Mouse (Mus musculus) intestine, embryonic 16.5 days (tissue): ENCODE results near the gene Cyp2d34. TPM values are rescaled to one million over a fixed set of nuclear protein-coding genes. Genes with fewer than 3 reads are reported as not detected.

Experiments used
- ATAC-seq: fragments of 200-750 bp; cut with Nextera tagmentation; 2 replicates; pipeline ENCODE4 v1.8.0; 2017; ENCODE audit warnings: moderate TSS enrichment, moderate library complexity
- H3K27ac ChIP-seq: fragments of 300-500 bp; sonication (generic); 2 replicates; pipeline ENCODE4 v1.5.1; 2014; ENCODE audit warnings: mild to moderate bottlenecking, low read length
- H3K27me3 ChIP-seq: fragments of 300-500 bp; sonication (generic); replicated peaks from 2 replicates; pipeline ENCODE4 v1.6.1; 2014; ENCODE audit warnings: low read length, control low read depth, mixed read lengths; ENCODE audit not compliant: control insufficient read depth, insufficient read depth
- H3K36me3 ChIP-seq: fragments of 300-500 bp; sonication (generic); 2 replicates; pipeline ENCODE4 v1.6.1; 2014; ENCODE audit warnings: low read length, control low read depth; ENCODE audit not compliant: control insufficient read depth, insufficient read depth
- H3K4me1 ChIP-seq: fragments of 300-500 bp; sonication (generic); 2 replicates; pipeline ENCODE4 v1.6.1; 2014; ENCODE audit warnings: low read length, control low read depth, mixed read lengths; ENCODE audit not compliant: control insufficient read depth, insufficient read depth
- H3K4me2 ChIP-seq: fragments of 300-500 bp; sonication (generic); 2 replicates; pipeline ENCODE4 v1.6.1; 2014; ENCODE audit warnings: low read depth, low read length, control low read depth
- H3K4me3 ChIP-seq: fragments of 300-500 bp; sonication (generic); 2 replicates; pipeline ENCODE4 v1.5.1; 2014; ENCODE audit warnings: mild to moderate bottlenecking, low read length
- H3K9ac ChIP-seq: fragments of 300-500 bp; sonication (generic); 2 replicates; pipeline ENCODE4 v1.6.1; 2014; ENCODE audit warnings: low read depth, low read length
- H3K9me3 ChIP-seq: fragments of 300-500 bp; sonication (generic); 2 replicates; pipeline ENCODE4 v1.6.1; 2016; ENCODE audit warnings: low read length, control low read depth; ENCODE audit not compliant: control insufficient read depth
- WGBS: fragments of 180-500 bp; shearing (Covaris S2); extraction: QIAGEN DNeasy Blood & Tissue Kit; methylation state at CpG from one replicate; pipeline ENCODE4 v1.1.7; 2014; 5-methylcytosine and 5-hydroxymethylcytosine counted together
- polyA plus RNA-seq: library from polyadenylated mRNA; unstranded; fragments of >200 nt; fragmentation: Nextera tagmentation; extraction: Ambion mirVana; gene quantifications from 2 replicates; pipeline ENCODE4 v1.2.1, GENCODE M21; 2015

Gene Cyp2d34
- polyA plus RNA-seq, result 0.18 TPM in 1 of 2 replicates, not detected in the other

DNA sequence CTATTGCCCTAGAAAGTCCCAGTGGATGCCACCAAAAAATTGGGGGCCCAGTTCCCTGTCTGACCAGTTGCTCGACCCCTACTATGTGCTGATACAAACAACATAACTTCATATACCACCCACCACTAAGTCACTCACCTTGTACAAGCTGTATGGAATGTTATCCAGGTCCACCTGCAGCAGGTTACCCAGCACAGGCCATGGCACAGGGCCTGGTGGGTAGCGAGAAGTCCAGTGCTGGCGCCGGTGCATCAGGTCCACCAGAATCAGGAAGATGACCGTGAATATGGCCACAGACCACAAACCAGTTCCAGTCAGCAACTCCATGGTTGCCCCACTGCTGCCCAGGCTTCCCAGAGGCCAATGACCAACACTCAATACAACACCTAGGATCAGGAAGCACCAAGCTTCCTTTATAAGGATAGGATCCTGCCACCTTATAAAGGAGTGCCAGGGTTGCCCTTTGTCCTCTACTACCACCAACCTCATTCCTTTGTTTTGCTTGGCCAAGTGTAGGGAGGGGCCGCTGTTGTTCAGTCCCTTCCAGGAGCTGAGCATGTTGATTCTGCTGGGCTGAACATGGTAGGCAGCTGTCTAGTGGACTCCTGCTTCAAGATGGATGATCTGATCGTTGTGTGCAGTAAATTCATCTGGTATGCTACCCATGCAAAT is at the start of gene Cyp2d34:
TSS of gene Cyp2d34 (minus strand) at position 416 of the 672 bp plus-strand sequence.
- H3K4me3 ChIP-seq, result no peak within 1 kb of the TSS
- no peak within 1 kb of the TSS for H3K9ac ChIP-seq
- H3K4me2 ChIP-seq, result no peak within 1 kb of the TSS
- no peaks in the 10 kb centered on the region for H3K9me3 ChIP-seq
- ATAC-seq, result 0 out of 2 replicates have a peak, but pooled peaks have one; percentile 5
- H3K27me3 ChIP-seq, result no peaks in the 10 kb centered on the region
- H3K4me1 ChIP-seq, result 0 out of 2 replicates have a peak, but pooled peaks cover 2% of the 10 kb centered on the region
- no peaks in the 10 kb centered on the region for H3K36me3 ChIP-seq
- 87% methylated on average over 7 of the region's 7 CpGs for WGBS
- H3K27ac ChIP-seq, result no peak within 1 kb of the TSS

DNA sequence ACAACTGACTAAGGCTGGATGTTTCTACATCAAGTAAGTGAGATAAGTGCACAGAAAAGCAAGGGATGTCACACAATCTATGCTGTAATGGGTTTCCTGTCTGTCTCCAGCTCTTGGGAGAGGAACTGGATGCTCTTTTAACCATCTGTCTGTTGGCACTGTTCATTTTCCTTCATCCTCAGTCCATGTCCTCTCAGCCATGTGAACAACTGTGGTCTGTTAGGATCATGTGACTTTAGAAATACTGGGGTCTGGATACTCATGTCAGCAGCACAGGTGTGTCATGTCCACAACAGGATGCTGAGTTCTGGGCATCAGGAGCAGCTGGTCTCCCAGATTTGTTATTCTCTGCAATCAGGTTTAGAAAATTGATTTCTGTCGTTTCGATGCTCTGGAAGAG is 35.6 kb upstream of the Cyp2d34 start:
- no peaks in the 10 kb centered on the region for H3K4me1 ChIP-seq
- no peaks in the 10 kb centered on the region for H3K36me3 ChIP-seq
- no peak overlapping the region for H3K27ac ChIP-seq
- no peak overlapping the region for H3K4me3 ChIP-seq
- no peak for ATAC-seq
- WGBS, result 63% methylated on average over 2 of the region's 2 CpGs
- H3K4me2 ChIP-seq, result no peak overlapping the region
- no peaks in the 10 kb centered on the region for H3K9me3 ChIP-seq
- H3K9ac ChIP-seq, result no peak overlapping the region
- H3K27me3 ChIP-seq, result 0 out of 2 replicates have a peak, but pooled peaks cover 2% of the 10 kb centered on the region

DNA sequence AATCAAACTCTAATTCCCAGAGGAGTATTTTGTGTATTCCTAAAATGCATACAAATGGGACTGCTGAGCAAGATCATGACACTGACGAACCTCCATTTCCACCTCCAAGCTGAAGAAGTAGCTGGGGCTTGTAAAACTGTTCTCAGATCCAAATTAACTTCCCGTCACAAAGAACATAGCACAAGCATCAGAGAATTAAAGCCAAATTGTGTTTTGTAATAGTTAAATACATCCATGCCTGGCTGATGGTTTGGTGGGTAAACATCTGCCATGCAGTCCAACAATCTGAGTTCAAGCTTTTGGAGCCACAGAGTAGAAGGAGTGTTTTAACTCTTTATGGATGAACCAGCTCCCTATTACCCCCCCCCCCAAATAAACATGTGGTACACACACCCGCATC is 23.6 kb upstream of the Cyp2d34 start:
- no peaks in the 10 kb centered on the region for H3K36me3 ChIP-seq
- H3K4me2 ChIP-seq, result no peak overlapping the region
- no peak overlapping the region for H3K9ac ChIP-seq
- WGBS, result 83% methylated on average over 3 of the region's 3 CpGs
- H3K27ac ChIP-seq, result no peak overlapping the region
- no peak for ATAC-seq
- H3K27me3 ChIP-seq, result no peaks in the 10 kb centered on the region
- H3K4me3 ChIP-seq, result no peak overlapping the region
- H3K9me3 ChIP-seq, result no peaks in the 10 kb centered on the region
- H3K4me1 ChIP-seq, result no peaks in the 10 kb centered on the region

DNA sequence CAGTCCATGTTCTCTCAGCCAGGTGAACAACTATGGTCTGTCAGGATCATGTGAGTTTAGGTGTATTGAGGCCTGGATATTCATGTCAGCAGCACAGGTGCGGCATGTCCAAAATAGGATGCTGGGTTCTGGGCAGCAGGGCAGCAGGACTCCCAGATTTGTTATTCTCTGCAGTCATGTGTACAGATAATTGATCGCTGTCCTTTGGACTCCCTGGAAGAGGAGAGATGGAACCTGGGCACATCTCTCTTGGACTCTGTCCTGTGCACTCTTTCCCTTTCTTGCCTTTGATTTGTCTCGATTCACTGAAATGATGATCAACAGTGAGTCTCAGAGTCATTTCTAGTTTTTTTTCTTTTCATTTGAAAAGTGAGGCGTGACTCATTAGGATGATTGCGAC is 23.0 kb upstream of the Cyp2d34 start:
- 90% methylated on average over 5 of the region's 5 CpGs for WGBS
- no peak overlapping the region for H3K27ac ChIP-seq
- ATAC-seq, result no peak
- no peaks in the 10 kb centered on the region for H3K27me3 ChIP-seq
- H3K9me3 ChIP-seq, result no peaks in the 10 kb centered on the region
- no peak overlapping the region for H3K4me2 ChIP-seq
- no peaks in the 10 kb centered on the region for H3K4me1 ChIP-seq
- no peak overlapping the region for H3K4me3 ChIP-seq
- H3K9ac ChIP-seq, result no peak overlapping the region
- no peaks in the 10 kb centered on the region for H3K36me3 ChIP-seq

DNA sequence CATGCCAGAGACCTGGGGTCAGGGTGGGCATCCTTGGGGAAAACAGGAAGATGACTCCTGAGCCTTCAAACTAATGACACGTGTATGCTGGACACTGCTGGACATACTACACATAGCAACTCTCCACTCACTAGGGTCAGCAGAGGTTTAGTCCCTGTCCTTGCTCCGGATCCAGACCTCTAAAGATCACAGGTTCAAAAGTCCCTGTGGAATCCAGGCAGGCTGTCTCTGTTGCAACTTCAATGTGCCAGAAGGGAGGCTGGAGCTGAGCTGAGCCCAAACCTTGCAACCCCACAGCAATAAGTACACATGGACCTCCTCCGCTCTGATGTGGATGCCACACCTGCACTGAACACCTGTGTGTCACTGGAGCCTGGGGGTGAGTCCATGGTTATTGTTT is 22.0 kb upstream of the Cyp2d34 start:
- H3K27ac ChIP-seq, result no peak overlapping the region
- no peak overlapping the region for H3K4me3 ChIP-seq
- H3K27me3 ChIP-seq, result no peaks in the 10 kb centered on the region
- 84% methylated on average over 3 of the region's 3 CpGs for WGBS
- 0 out of 2 replicates have a peak, but pooled peaks cover under 1% of the 10 kb centered on the region for H3K4me1 ChIP-seq
- no peaks in the 10 kb centered on the region for H3K9me3 ChIP-seq
- H3K9ac ChIP-seq, result no peak overlapping the region
- no peaks in the 10 kb centered on the region for H3K36me3 ChIP-seq
- no peak for ATAC-seq
- no peak overlapping the region for H3K4me2 ChIP-seq

DNA sequence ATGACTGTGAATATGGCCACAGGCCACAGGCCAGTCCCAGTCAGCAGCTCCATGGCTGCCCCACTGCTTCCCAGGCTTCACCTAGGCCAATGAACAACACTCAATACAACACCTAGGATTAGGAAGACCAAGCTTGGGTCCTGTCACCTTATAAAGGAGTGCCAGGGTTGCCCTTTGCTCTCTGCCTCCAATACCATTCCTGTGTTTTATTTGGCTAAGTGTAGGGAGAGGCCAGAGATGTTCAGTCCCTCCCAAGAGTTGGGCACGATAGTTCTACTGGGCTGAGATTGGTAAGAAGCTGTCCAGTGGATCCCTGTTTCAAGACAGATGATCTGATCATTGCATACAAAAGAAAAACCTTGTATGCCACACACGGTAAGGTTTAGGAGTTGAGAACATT is 21.2 kb upstream of the Cyp2d34 start:
- no peak for ATAC-seq
- Histone ChIP-seq H3K36me3 (no peaks in the 10 kb centered on the region), H3K4me2 (no peak overlapping the region), H3K9me3 (no peaks in the 10 kb centered on the region), H3K4me1 (peaks cover 7% of the 10 kb centered on the region; the same call in 1 of the 2 replicates), H3K27me3 (no peaks in the 10 kb centered on the region), H3K27ac (no peak overlapping the region), H3K4me3 (no peak overlapping the region), H3K9ac (no peak overlapping the region)
- WGBS, result 89% methylated on average over 2 of the region's 2 CpGs

DNA sequence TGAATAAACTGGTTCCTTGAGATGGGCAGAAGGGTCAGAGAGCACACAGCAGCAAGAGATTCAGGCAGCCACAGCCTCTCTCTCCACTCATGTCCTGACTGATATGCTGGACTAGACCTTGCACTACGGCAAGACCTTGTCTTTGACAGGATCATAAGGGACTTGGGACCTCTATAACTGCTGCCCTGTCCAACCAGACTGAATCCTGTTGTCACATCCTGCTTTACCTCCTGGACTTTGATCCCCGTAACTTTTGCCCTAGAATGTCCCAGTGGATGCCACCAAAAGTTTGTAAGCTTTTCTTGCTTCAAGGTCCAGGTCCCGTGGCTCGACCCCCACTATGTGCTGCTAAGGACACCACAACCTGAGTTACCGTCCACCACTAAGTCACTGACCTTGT is 20.6 kb upstream of the Cyp2d34 start:
- no peak overlapping the region for H3K4me2 ChIP-seq
- no peak; the same call in 1 of the 2 replicates for ATAC-seq
- no peaks in the 10 kb centered on the region for H3K27me3 ChIP-seq
- no peaks in the 10 kb centered on the region for H3K36me3 ChIP-seq
- 85% methylated on average over 5 of the region's 5 CpGs for WGBS
- no peaks in the 10 kb centered on the region for H3K9me3 ChIP-seq
- no peak overlapping the region for H3K27ac ChIP-seq
- no peak overlapping the region for H3K4me3 ChIP-seq
- no peak overlapping the region for H3K9ac ChIP-seq
- H3K4me1 ChIP-seq, result peaks cover 7% of the 10 kb centered on the region; the same call in 1 of the 2 replicates

DNA sequence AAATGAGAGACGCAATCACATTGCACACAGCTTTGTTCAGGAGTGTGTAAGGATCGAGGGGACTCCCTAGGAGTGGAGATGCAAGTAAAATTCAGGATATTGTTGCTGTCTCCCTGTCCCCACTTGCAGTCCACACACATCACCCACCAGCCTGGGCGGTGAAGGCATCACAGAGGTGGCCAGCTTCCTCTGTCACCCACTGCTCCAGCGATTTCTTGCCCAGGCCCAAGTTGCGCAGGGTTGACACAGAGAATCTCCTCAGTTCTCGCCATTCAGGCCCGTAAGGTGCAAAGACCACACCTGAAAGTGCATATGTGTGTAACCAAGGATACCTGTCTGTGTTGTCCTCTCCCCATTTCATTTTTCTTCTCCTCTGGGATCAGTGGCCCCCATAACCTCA is 19.5 kb upstream of the Cyp2d34 start:
- no peak overlapping the region for H3K4me2 ChIP-seq
- WGBS, result 93% methylated on average over 7 of the region's 7 CpGs
- peaks cover 7% of the 10 kb centered on the region; the same call in 1 of the 2 replicates for H3K4me1 ChIP-seq
- ATAC-seq, result no peak
- no peaks in the 10 kb centered on the region for H3K27me3 ChIP-seq
- H3K9ac ChIP-seq, result no peak overlapping the region
- H3K4me3 ChIP-seq, result no peak overlapping the region
- no peaks in the 10 kb centered on the region for H3K36me3 ChIP-seq
- H3K27ac ChIP-seq, result no peak overlapping the region
- no peaks in the 10 kb centered on the region for H3K9me3 ChIP-seq

DNA sequence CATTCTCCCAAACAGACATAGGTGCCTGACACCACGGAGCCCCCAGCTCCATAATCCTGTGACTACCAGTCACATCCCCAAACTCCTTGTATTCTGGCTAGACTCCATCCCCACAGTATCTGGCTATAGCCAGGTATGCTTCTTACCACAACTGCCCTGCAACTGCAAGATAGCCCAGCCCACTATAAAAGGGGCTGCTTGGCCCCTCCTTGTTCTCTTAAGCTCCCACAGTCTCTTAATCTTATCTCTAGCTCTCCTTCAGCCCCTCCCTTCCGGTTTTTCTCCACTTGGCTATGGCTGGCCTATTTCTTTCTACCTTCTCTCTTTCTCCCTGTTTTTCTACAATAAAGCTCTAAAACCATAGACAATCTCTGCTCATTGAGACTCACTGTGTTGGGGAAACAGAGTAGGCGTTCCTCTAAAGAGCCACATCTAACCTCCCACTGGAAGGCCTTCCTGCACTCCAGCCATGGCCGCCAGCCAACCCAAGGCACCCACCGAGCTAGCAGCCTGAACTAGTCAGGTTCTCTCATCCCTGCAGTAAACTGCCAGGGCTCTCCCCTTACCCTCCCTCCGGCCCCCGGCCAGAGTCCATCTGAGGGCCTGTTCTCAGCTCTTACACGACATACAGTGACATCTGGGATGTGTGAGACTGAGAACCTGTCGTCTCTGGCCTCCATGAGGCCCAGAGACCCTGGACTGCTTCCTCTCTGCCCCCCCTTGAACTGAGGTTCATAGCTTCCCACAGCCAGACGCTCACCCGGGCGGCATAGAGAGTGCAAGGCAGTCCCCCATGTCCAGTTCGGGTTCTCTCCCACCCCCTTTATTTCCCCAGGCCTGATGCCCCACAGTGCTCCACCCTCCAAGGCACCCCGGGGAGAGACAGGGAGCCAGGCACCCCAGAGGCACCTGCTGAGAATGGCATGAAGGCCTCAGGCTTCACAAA is 16.7 kb upstream of the Cyp2d34 start:
- Histone ChIP-seq H3K27ac (no peak overlapping the region), H3K9me3 (no peaks in the 10 kb centered on the region), H3K9ac (no peak overlapping the region), H3K27me3 (no peaks in the 10 kb centered on the region), H3K36me3 (no peaks in the 10 kb centered on the region), H3K4me3 (no peak overlapping the region), H3K4me1 (peaks cover 7% of the 10 kb centered on the region; the same call in 1 of the 2 replicates), H3K4me2 (no peak overlapping the region)
- WGBS, result 73% methylated on average over 14 of the region's 14 CpGs
- peak; percentile 76 for ATAC-seq
